Mouse (Mus musculus): ENCODE measurements around the gene C8g.

The C8g gene

GRCm38 (mm10) chr2:25500071-25500575 lies 1.4 kb downstream of the C8g start:
- no peak for DNase-seq

DNA sequence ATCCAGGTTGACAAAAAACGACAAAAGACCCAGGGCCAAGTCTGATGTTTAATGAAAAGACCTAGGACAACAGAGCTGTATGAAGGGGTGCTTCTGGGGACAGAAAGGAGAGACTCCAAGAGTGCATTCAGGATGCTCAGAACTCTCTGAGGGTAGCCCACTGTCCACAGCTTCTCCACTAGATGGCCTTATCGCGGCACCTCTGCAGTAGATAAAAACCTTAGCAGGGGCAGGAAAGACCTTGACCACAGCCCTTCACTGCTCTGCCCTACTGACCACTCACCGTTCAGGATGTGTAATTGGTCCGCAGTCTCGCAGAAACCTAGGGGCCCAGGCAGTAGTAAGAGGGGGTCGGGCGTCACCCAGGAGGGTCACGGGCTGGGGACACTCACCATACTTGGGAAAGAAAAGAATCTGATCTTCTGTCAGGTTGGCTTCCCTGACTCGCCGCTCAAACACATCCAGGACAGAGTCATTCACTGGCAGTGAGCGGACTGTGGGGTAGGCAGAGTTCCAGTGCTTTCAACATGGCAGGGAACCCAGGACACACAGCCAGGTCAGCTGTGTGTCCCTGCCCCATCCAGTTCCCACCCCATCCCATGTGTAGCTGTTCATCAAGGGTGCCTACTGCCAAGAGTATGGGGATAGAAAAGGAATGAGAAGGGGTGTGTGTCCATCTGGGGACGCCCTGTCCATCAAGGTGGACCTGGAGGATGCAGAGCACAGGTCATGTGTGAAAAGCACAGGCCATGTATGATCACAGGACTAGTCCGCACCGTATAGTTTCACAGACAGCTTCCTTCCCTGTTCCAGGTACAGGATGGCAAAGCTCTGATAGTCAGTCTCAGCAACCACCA lies 2.7 kb downstream of the C8g start:
- no peak for DNase-seq

DNA sequence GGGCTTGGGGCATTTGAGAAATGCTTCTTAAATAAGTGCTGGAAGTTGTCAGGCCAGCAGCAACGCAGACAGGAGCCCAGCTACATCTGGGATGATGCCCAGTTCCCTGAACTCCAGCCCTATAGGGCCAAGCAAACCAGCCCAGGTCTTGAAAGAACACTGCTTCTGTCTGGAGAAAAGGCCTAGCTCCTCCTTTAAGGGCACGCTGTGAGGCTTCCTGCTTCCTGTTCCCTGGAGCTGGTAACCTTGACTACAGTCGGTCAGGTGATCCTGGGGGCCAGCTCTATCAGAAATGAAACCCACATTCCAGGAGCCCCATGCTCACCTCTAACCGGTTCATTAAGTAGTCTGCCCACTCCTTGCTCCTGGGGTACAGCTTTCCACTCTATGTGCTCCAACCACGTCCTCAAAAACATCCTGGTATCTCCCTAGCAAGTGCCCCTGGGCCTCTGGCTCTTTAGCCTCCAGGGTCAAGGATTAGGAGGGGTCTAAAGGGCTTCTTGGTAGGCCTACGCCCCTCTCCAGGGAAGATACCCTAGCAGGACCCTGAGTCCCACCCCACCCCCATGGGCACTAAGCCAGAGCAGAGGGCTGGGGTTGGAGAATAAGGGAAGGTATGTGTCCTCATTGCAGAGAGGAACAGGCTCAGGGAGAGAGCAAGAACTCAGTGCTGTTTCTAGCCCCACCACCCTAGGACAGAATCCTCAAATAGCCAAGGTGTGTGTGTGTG lies 3.5 kb downstream of the C8g start:
- no peak for DNase-seq

GRCm38 (mm10) chr2:25496462-25496861 lies 5.1 kb downstream of the C8g start:
- no peak for DNase-seq

- no peak for DNase-seq
Measured at GRCm38 (mm10) chr2:25493476-25493961, 8.0 kb downstream of the C8g start, which contains the start of gene Lcn12. TSS of gene Lcn12 (minus strand) at chr2:25493911.

DNA sequence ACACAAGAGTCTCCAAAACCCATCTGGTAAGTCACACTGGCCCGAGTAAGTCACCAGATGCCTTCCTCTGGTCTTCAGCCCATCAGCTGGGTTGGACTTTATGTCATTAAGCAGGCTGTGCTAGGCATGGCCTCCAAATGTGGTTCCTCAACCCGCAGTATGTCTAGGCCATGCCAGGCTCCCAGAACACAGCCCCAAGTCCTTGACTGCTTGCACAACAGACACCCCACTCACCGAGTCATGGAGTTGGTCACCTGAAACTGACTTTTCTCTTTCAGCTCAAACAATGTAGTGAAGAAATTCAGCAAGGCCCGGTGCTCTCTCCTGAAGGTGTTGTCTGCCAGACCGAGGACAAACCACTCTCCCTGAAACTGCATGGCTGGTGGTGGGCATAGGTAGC lies 8.5 kb downstream of the C8g start:
- DNase-seq = no peak

- no peak for DNase-seq
Measured at GRCm38 (mm10) chr2:25488671-25489068, 12.8 kb downstream of the C8g start.

- DNase-seq = no peak
Measured at GRCm38 (mm10) chr2:25487965-25488670, 13.4 kb downstream of the C8g start.

DNA sequence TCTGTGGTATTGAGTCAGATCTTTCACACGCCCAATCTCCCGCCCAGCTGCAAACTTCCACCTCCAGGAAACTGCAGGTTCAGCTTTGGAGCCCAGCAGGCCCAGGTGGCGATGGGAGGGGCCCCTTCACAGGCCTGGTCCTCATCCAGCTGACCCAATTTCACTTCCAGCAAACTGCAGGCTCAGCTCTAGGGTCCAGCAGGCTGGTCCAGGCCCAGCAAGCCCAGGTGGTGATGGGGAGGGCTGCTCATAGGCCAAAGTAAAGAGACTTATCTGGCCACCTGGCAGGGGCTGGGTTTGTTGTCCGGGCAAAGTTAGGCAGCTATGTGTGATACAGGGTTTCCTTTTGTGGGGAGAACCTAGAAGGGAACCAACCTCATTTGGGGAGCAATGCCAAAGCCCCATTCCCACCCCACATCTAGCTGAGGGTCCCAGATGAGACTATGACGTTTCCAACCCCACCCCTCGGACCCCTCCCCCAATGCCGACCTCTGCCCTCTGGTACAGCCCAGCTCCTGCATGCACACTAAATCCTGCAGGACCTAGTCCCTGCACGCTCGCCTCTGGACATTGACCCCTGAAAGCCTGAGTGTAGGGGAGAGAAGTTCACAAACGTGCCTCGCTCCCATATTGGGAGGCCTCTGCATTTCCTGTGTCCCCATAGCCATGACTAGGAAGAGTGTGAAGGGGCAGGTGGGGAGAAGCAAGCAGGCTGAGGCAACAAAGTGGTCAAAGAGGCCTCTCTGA lies 16.4 kb downstream of the C8g start:
- DNase-seq = no peak

DNA sequence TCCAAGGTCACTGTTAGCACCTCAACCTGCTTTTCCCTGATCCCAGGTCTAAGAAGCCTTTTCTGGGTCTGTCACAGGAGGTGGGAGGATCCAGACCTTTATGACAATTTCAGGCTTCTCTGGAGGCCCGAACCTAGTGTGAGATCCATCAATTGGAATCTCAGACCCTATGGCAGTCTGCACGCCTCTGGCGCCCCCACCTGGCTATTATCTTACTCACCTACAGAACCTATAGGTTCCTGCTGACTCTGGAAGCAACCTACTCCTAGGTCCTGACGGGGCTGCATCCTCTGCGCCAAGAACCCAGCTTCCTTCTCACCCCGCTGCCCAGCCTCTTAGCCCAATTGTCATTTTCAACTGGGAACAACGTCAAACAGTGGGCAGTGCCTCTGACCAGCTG lies 18.6 kb downstream of the C8g start:
- DNase-seq = peak; percentile 63

GRCm38 (mm10) chr2:25480541-25480940 lies 21.0 kb downstream of the C8g start:
- no peak for DNase-seq

GRCm38 (mm10) chr2:25479551-25480311 lies 21.8 kb downstream of the C8g start:
- no peak for DNase-seq

- no peak for DNase-seq
Measured at GRCm38 (mm10) chr2:25477967-25478675, 23.4 kb downstream of the C8g start.

- DNase-seq = no peak
Measured at GRCm38 (mm10) chr2:25477541-25477940, 24.0 kb downstream of the C8g start.

- no peak for DNase-seq
Measured at GRCm38 (mm10) chr2:25472550-25472949, 29.0 kb downstream of the C8g start.

DNA sequence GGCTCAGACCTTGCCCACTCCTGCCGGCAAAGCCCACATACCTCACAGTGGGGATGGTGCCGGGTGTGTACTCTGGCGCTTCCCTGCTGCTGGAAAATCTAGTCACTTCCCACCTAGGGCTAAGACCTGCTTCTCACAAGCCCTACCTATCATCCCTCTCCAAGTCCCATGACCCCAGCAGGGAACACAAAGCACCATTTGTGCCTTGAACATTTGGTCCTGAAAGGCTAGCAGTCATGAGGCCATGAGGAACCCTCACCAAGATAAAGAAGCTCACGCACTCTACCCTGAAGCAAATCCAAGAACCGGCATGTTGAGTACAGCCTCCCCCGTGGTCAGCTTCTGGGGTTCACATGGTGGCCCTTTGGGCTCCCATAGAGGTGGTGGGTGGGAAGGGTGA lies 31.6 kb downstream of the C8g start, which contains the start of gene Ptgds:
TSS of gene Ptgds (minus strand) at position 78 of the 400 bp plus-strand sequence.
- DNase-seq = no peak

DNA sequence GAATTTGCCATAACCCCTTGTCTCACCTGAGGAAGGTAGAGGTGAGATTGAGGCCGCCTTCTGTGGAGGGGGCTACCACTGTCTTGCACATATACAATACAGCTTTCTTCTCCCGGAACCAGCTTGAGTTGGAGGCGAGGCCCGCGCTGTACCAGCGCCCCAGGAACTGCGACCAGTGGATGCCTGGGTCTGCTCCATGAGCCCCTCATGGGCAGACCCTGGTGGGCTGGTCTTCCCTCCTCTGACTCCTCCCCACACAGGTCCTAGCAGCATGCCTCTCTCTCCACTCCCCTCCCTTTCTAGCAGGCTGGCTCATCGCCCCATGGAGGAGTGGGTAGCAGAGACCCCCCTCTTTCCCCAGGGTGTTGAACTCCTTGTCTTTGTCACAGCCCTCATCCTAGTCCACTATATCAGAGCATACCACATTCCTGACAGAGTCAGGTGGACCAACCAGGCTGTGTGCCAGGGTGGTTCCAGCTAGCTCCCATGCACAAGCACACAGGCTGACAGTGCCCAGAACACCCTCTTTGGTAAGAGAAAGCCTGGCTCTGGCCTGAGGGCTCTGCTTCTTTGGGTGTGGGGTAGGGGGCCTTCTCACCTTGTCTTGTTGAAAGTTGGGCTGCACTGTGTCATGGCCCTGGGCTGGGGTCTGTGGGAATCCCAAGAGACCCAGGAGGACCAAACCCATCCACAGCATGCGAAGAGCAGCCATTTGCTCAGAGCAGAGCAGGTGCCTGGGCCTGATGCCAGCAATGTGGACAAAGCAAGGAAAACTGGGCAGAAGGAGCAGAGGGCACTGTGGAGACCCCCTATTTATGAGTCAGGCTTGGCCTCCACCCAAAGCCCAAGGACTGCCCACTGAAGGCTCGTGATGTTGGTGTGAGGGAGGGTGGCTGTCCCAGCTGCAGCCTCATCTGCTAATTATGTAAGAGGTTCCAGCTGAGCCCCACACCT lies 32.3 kb downstream of the C8g start:
- DNase-seq = no peak

DNA sequence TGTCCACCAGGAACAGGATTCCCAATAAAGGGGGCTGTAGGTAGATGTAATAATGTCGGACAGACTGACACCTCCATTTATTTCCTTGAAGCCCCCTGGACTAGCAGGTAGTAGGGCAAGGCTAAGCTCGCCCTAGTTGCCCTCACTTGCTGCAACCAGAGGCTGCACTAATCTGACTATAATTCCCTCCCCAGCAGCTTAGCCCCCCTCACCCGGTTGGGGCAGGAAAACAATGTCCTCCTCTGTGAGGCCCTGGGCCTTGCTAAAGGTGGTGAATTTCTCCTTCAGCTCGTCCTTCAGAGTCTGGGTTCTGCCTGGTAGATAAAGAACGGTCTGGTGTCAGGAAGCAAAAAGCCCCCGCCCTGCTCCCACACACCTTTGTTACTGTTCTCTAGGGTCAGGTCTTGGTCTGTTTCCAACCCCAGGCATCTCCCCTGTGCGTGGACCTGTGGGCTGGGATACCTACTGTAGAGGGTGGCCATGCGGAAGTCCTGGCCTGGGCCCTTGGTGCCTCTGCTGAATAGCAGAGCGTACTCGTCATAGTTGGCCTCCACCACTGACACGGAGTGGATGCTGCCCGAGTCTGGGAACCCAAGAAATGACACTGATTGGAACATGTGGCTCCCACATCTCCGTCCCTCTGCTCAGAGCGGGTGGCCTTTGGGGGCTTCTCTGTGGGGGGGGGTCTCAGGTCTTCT lies 33.8 kb downstream of the C8g start:
- DNase-seq = no peak

Data from lung, postnatal 14 days (tissue).